Comparison of ENCODE assay signal across 32 mouse cellular contexts in genomic region chr6:51093196-51093595, GRCm38 (mm10).
"Had no signal": no experiment of that assay in that cellular context is flagged by ENCODE, and none has a peak within 500 bp of the region (broad histone marks: within the 10 kb centered on the region; RNA-seq: fewer than 3 reads in every experiment).

No protein-coding gene starts in this region.

- H3K36me3 ChIP-seq: limb, embryonic 10.5 days; limb, embryonic 12.5 days; limb, embryonic 13.5 days; limb, embryonic 15.5 days; liver, embryonic 12.5 days; liver, embryonic 13.5 days; liver, embryonic 15.5 days; lung, embryonic 15.5 days; midbrain, embryonic 10.5 days; midbrain, embryonic 12.5 days; midbrain, embryonic 13.5 days; midbrain, embryonic 15.5 days; neural tube, embryonic 12.5 days; neural tube, embryonic 13.5 days had no signal

- ATAC-seq: liver, embryonic 12.5 days; liver, postnatal 0 days; midbrain, embryonic 13.5 days; midbrain, embryonic 15.5 days; midbrain, embryonic 16.5 days had no signal

- DNase-seq: left cerebral cortex, postnatal 4 days; liver; liver, embryonic 13.5 days; liver, postnatal 0 days; lung, adult 18-20 months; lung, adult 2 months; lung, embryonic 14.5 days; lung, postnatal 10 days; lung, postnatal 14 days; lung, postnatal 36 days; lung, postnatal 4 days; midbrain, embryonic 14.5 days had no signal

- H3K4me2 ChIP-seq: limb, embryonic 12.5 days; limb, embryonic 13.5 days; limb, embryonic 15.5 days; liver, embryonic 11.5 days; liver, embryonic 12.5 days; liver, embryonic 13.5 days; liver, embryonic 15.5 days; lung, embryonic 14.5 days; lung, embryonic 15.5 days; midbrain, embryonic 11.5 days; midbrain, embryonic 12.5 days; midbrain, embryonic 13.5 days; midbrain, embryonic 15.5 days; neural tube, embryonic 12.5 days; neural tube, embryonic 13.5 days had no signal

- H3K9ac ChIP-seq: limb, embryonic 12.5 days; limb, embryonic 13.5 days; limb, embryonic 15.5 days; liver, embryonic 12.5 days; liver, embryonic 13.5 days; liver, embryonic 14.5 days; liver, embryonic 15.5 days; liver, postnatal 0 days; lung, embryonic 14.5 days; lung, embryonic 15.5 days; midbrain, embryonic 12.5 days; midbrain, embryonic 13.5 days; midbrain, embryonic 15.5 days; neural tube, embryonic 12.5 days; neural tube, embryonic 13.5 days had no signal

- H3K27ac ChIP-seq: limb, embryonic 10.5 days; limb, embryonic 12.5 days; limb, embryonic 13.5 days; limb, embryonic 15.5 days; liver, embryonic 12.5 days; liver, embryonic 13.5 days; liver, embryonic 14.5 days; liver, embryonic 15.5 days; lung, embryonic 15.5 days; macrophage; midbrain, embryonic 10.5 days; midbrain, embryonic 12.5 days; midbrain, embryonic 13.5 days; midbrain, embryonic 15.5 days; neural tube, embryonic 12.5 days; neural tube, embryonic 13.5 days had no signal

- H3K4me3 ChIP-seq: limb, embryonic 10.5 days; limb, embryonic 12.5 days; limb, embryonic 13.5 days; limb, embryonic 15.5 days; liver, embryonic 12.5 days; liver, embryonic 13.5 days; liver, embryonic 15.5 days; lung, embryonic 15.5 days; megakaryocyte, embryonic 14.5 days; midbrain, embryonic 10.5 days; midbrain, embryonic 12.5 days; midbrain, embryonic 13.5 days; midbrain, embryonic 15.5 days; myocyte; neural tube, embryonic 12.5 days; neural tube, embryonic 13.5 days had no signal

- H3K9me3 ChIP-seq: limb, embryonic 10.5 days; limb, embryonic 12.5 days; limb, embryonic 13.5 days; limb, embryonic 15.5 days; liver, embryonic 12.5 days; liver, embryonic 13.5 days; liver, embryonic 15.5 days; lung, embryonic 15.5 days; midbrain, embryonic 10.5 days; midbrain, embryonic 12.5 days; midbrain, embryonic 13.5 days; midbrain, embryonic 15.5 days; neural tube, embryonic 12.5 days; neural tube, embryonic 13.5 days had no signal

- H3K27me3 ChIP-seq: limb, embryonic 12.5 days; limb, embryonic 15.5 days; liver, embryonic 12.5 days; liver, embryonic 13.5 days; liver, embryonic 15.5 days; lung, embryonic 15.5 days; midbrain, embryonic 12.5 days; midbrain, embryonic 13.5 days; midbrain, embryonic 15.5 days; neural tube, embryonic 12.5 days; neural tube, embryonic 13.5 days had no signal

- H3K4me1 ChIP-seq: limb, embryonic 15.5 days; liver, embryonic 15.5 days; lung, embryonic 15.5 days; megakaryocyte, embryonic 14.5 days; neural tube, embryonic 12.5 days had no signal
